Mouse (Mus musculus): ENCODE measurements around the gene Klrg2. TPM values are rescaled to one million over a fixed set of nuclear protein-coding genes. Genes with fewer than 3 reads are reported as not detected.
"Not testable (repeated sequence)": the region's sequence is repeated elsewhere in the genome, so short reads cannot be mapped to it uniquely, and the experiment has no call there.

Gene Klrg2
- polyA plus RNA-seq (2012; rRNA removed), result 2.3 and 3.7 TPM in 2 replicates

GRCm38 (mm10) chr6:38636852-38637618 lies at the start of gene Klrg2:
Gene Klrg2 (minus strand): TSS chr6:38637242.
- 1% methylated on average over 60 of the region's 60 CpGs for WGBS
- Histone ChIP-seq H3K36me3 (ENCODE audit: control insufficient read depth, insufficient read depth, low read length) (no peaks in the 10 kb centered on the region), H3K4me1 (ENCODE audit: control insufficient read depth, insufficient read depth, low read length) (peaks cover 4% of the 10 kb centered on the region; the same call in 1 of the 2 replicates), H3K27me3 (replicated peaks; ENCODE audit: control insufficient read depth, insufficient read depth, low read length) (no peaks in the 10 kb centered on the region), H3K4me3 (ENCODE audit: insufficient read depth, low read depth, low read length) (peak within 1 kb of the TSS; percentile 62), H3K27ac (ENCODE audit: insufficient read depth, low read depth, low read length) (no peak within 1 kb of the TSS)
- TF ChIP-seq CTCF (conservative IDR thresholded peaks at IDR 0.05; ENCODE audit: insufficient read depth, insufficient read length, low read depth, low read length) (no peak), POLR2A (IDR thresholded peaks at IDR 0.05; ENCODE audit: low read depth, low read length) (no peak)
- peak; percentile 83 for DNase-seq

DNA sequence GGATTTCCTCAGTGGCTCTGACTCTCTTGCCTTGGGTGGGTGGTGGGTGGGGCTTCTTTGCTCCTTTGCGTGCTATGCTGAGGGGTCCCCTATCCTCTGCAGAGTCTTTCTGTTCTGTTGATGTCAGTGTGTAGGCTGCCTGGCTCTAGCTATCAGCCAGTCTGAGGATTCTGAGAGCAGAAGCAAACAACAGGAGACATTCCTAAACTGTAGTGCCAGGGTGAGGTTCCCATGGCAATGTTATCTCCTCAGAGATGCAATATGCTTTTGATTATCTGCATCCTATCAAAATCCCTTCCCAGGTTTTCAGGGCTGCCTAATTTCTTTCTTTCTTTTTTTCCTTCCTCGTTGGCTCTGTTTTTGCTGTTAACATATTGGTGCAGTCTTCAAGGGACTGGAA lies 45.5 kb upstream of the Klrg2 start:
- Histone ChIP-seq H3K27me3 (replicated peaks; ENCODE audit: control insufficient read depth, insufficient read depth, low read length) (no peaks in the 10 kb centered on the region), H3K4me1 (ENCODE audit: control insufficient read depth, insufficient read depth, low read length) (no peaks in the 10 kb centered on the region), H3K36me3 (ENCODE audit: control insufficient read depth, insufficient read depth, low read length) (no peaks in the 10 kb centered on the region), H3K27ac (ENCODE audit: insufficient read depth, low read depth, low read length) (no peak overlapping the region), H3K4me3 (ENCODE audit: insufficient read depth, low read depth, low read length) (no peak overlapping the region)
- DNase-seq, result no peak
- WGBS, result 75% methylated on average over 2 of the region's 2 CpGs
- TF ChIP-seq CTCF (conservative IDR thresholded peaks at IDR 0.05; ENCODE audit: insufficient read depth, insufficient read length, low read depth, low read length) (no peak), POLR2A (IDR thresholded peaks at IDR 0.05; ENCODE audit: low read depth, low read length) (no peak)

DNA sequence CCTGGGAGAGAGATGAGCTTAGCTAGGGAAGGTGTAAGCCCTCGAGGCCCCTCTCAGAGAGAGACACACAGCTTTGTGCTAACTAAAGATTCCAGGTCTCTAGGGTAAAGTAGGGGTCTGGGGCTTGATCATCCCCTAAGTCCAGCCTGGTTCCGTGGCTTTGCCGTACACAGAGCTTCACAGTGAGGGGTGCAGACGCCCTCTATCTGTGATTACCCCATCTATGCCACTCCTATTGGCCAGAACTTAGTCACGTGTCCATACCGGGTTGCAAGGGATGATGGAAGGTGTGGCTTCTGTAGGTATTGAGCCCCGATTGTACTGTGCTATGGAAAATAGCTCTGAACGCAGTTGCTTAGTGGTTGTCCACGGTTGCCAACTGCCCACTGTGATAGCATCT lies 40.6 kb upstream of the Klrg2 start:
- Histone ChIP-seq H3K36me3 (ENCODE audit: control insufficient read depth, insufficient read depth, low read length) (no peaks in the 10 kb centered on the region), H3K27ac (ENCODE audit: insufficient read depth, low read depth, low read length) (no peak overlapping the region), H3K4me1 (ENCODE audit: control insufficient read depth, insufficient read depth, low read length) (no peaks in the 10 kb centered on the region), H3K27me3 (replicated peaks; ENCODE audit: control insufficient read depth, insufficient read depth, low read length) (no peaks in the 10 kb centered on the region), H3K4me3 (ENCODE audit: insufficient read depth, low read depth, low read length) (no peak overlapping the region)
- WGBS, result 86% methylated on average over 9 of the region's 9 CpGs
- TF ChIP-seq POLR2A (IDR thresholded peaks at IDR 0.05; ENCODE audit: low read depth, low read length) (no peak), CTCF (conservative IDR thresholded peaks at IDR 0.05; ENCODE audit: insufficient read depth, insufficient read length, low read depth, low read length) (no peak)
- no peak for DNase-seq

DNA sequence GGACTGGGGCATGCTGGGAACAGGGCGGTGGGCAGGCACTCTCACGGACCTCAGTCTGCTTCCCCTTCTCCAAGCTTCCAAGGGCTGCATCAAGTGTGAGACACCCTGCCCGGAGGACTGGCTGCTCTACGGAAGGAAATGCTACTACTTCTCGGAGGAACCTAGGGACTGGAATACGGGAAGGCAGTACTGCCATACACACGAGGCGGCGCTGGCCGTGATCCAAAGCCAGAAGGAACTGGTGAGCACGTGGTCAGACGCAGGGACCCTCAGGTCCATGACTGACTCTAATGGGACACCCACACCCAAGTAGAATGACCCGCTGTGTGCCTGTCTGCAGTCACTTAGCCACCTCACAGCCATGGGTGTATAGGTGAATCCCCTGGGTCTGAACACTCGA lies 39.7 kb upstream of the Klrg2 start:
- 70% methylated on average over 14 of the region's 14 CpGs for WGBS
- H3K27me3 ChIP-seq (replicated peaks; ENCODE audit: control insufficient read depth, insufficient read depth, low read length), result no peaks in the 10 kb centered on the region
- TF ChIP-seq POLR2A (IDR thresholded peaks at IDR 0.05; ENCODE audit: low read depth, low read length), result no peak
- TF ChIP-seq CTCF (conservative IDR thresholded peaks at IDR 0.05; ENCODE audit: insufficient read depth, insufficient read length, low read depth, low read length), result no peak
- no peak overlapping the region for H3K4me3 ChIP-seq (ENCODE audit: insufficient read depth, low read depth, low read length)
- H3K4me1 ChIP-seq (ENCODE audit: control insufficient read depth, insufficient read depth, low read length), result no peaks in the 10 kb centered on the region
- no peak for DNase-seq
- H3K36me3 ChIP-seq (ENCODE audit: control insufficient read depth, insufficient read depth, low read length), result no peaks in the 10 kb centered on the region
- H3K27ac ChIP-seq (ENCODE audit: insufficient read depth, low read depth, low read length), result no peak overlapping the region

DNA sequence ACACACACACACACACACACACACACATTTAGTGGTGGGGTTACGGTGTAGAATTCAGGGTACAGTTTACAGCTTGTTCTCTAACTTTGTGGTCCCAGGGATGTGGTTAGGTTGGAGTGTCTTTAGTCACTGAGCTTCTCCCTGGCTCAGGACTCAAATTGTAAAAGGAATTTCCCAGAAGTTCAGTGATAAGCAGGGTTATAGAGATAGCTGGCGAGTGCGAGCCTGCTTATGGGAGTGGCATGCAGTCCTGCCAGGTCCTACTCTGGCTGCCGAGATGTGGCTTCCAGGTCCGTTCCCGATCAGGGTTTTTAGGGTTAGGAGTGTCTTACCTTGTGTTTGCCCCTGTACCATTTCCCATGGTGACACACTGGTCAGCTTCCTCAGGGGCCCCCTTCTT lies 39.2 kb upstream of the Klrg2 start:
- TF ChIP-seq POLR2A (IDR thresholded peaks at IDR 0.05; ENCODE audit: low read depth, low read length) (no peak), CTCF (conservative IDR thresholded peaks at IDR 0.05; ENCODE audit: insufficient read depth, insufficient read length, low read depth, low read length) (no peak)
- Histone ChIP-seq H3K27ac (ENCODE audit: insufficient read depth, low read depth, low read length) (no peak overlapping the region), H3K36me3 (ENCODE audit: control insufficient read depth, insufficient read depth, low read length) (no peaks in the 10 kb centered on the region), H3K4me3 (ENCODE audit: insufficient read depth, low read depth, low read length) (no peak overlapping the region), H3K4me1 (ENCODE audit: control insufficient read depth, insufficient read depth, low read length) (no peaks in the 10 kb centered on the region), H3K27me3 (replicated peaks; ENCODE audit: control insufficient read depth, insufficient read depth, low read length) (no peaks in the 10 kb centered on the region)
- DNase-seq, result no peak
- WGBS, result 86% methylated on average over 6 of the region's 6 CpGs

DNA sequence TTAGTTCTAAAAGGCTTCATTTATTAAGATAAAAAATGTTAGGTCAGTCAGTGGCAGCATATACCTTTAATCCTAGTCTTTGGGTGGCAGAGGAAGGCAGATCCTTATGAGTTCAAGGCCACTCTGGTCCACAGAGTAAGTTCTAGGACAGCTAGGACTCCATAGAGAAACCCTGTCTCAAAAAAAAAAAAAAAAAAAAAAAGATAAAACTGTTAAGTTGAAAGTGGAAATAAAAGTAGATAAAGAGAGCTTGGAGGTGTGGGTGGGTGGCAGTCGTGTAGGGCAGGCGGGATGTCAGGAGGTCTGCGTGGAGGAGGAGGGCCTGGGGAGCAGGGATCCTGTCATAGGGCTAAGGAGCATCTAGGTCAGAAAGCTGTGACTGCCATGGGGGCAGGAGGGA lies 35.0 kb upstream of the Klrg2 start:
- 76% methylated on average over 3 of the region's 3 CpGs for WGBS
- H3K4me1 ChIP-seq (ENCODE audit: control insufficient read depth, insufficient read depth, low read length), result no peaks in the 10 kb centered on the region
- H3K27me3 ChIP-seq (replicated peaks; ENCODE audit: control insufficient read depth, insufficient read depth, low read length), result no peaks in the 10 kb centered on the region
- no peak overlapping the region for H3K4me3 ChIP-seq (ENCODE audit: insufficient read depth, low read depth, low read length)
- no peak overlapping the region for H3K27ac ChIP-seq (ENCODE audit: insufficient read depth, low read depth, low read length)
- no peaks in the 10 kb centered on the region for H3K36me3 ChIP-seq (ENCODE audit: control insufficient read depth, insufficient read depth, low read length)
- DNase-seq, result no peak
- TF ChIP-seq POLR2A (IDR thresholded peaks at IDR 0.05; ENCODE audit: low read depth, low read length), result no peak

DNA sequence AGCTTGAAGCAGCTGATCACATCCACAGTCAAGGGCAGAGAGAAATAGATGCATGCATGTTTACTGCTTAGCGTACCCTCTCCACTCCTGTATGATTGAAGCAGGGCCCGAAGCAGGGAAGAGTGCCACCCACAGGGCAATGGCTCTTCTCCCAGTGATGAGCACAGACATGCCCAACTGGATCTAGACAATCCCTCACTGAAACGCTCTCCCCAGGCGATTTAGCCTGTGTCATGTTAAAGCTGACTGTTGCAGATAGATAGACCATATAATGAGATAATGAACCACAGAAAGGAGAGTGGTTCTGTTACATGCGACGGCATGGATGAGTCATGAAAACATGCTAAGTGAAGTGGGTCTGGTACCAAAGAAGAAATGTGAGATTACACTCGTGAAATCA lies 34.2 kb upstream of the Klrg2 start:
- TF ChIP-seq CTCF (conservative IDR thresholded peaks at IDR 0.05; ENCODE audit: insufficient read depth, insufficient read length, low read depth, low read length) (no peak), POLR2A (IDR thresholded peaks at IDR 0.05; ENCODE audit: low read depth, low read length) (no peak)
- Histone ChIP-seq H3K4me3 (ENCODE audit: insufficient read depth, low read depth, low read length) (no peak overlapping the region), H3K36me3 (ENCODE audit: control insufficient read depth, insufficient read depth, low read length) (no peaks in the 10 kb centered on the region), H3K27me3 (replicated peaks; ENCODE audit: control insufficient read depth, insufficient read depth, low read length) (no peaks in the 10 kb centered on the region), H3K27ac (ENCODE audit: insufficient read depth, low read depth, low read length) (no peak overlapping the region), H3K4me1 (ENCODE audit: control insufficient read depth, insufficient read depth, low read length) (no peaks in the 10 kb centered on the region)
- no peak for DNase-seq
- WGBS, result 88% methylated on average over 7 of the region's 7 CpGs

DNA sequence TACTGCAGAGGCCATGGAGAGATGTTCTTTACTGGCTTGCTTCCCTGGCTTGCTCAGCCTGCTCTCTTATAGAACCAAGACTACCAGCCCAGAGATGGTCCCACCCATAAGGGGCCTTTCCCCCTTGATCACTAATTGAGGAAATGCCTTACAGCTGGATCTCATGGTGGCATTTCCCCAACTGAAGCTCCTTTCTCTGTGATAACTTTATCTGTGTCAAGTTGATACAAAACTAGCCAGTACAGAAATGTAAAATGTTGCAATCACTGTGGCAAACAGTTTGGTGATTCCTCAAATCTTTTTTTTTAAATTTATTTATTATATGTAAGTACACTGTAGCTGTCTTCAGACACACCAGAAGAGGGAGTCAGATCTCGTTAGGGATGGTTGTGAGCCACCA lies 33.4 kb upstream of the Klrg2 start:
- H3K36me3 ChIP-seq (ENCODE audit: control insufficient read depth, insufficient read depth, low read length); H3K4me1 ChIP-seq (ENCODE audit: control insufficient read depth, insufficient read depth, low read length); H3K27me3 ChIP-seq (replicated peaks; ENCODE audit: control insufficient read depth, insufficient read depth, low read length); H3K27ac ChIP-seq (ENCODE audit: insufficient read depth, low read depth, low read length); H3K4me3 ChIP-seq (ENCODE audit: insufficient read depth, low read depth, low read length); DNase-seq: not testable (repeated sequence)
- 100% methylated on average over 1 of the region's 1 CpGs for WGBS
